Mouse (Mus musculus) kidney, postnatal 36 days (tissue): ENCODE results near the gene Klra8.
"Not testable (repeated sequence)": the region's sequence is repeated elsewhere in the genome, so short reads cannot be mapped to it uniquely, and the experiment has no call there.

Experiments
- DNase-seq, 2 experiments: peaks; one replicate each; pipeline ENCODE4 v3.0.0; 2021 to 2022; ENCODE audit warnings: mixed read lengths in 2 of 2

Gene Klra8

GRCm38 (mm10) chr6:130129798-130130197, at the start of gene Klra8:
Gene Klra8, minus strand, starts transcription at chr6:130129898.
- not testable (repeated sequence) for DNase-seq

- no peak for DNase-seq
Observed at GRCm38 (mm10) chr6:130110485-130110884, 19.2 kb downstream of the Klra8 start.

GRCm38 (mm10) chr6:130102743-130103142, 27.0 kb downstream of the Klra8 start:
- DNase-seq, result not testable (repeated sequence)

- no peak for DNase-seq
Observed at GRCm38 (mm10) chr6:130092336-130092948, 37.3 kb downstream of the Klra8 start.

GRCm38 (mm10) chr6:130067171-130067570, 62.5 kb downstream of the Klra8 start, which contains the start of gene Klra4:
Gene Klra4, minus strand, starts transcription at chr6:130067271.
- not testable (repeated sequence) for DNase-seq
